Mouse (Mus musculus): ENCODE results near the gene Fmnl1.

GRCm38 (mm10) chr11:103147766-103148165 lies 23.1 kb upstream of the Fmnl1 start:
- TF ChIP-seq CTCF (IDR thresholded peaks at IDR 0.05; ENCODE audit: control insufficient read depth, insufficient read depth, insufficient read length) (no peak), USF1 (IDR thresholded peaks at IDR 0.05; ENCODE audit: low read depth) (no peak), MAX (IDR thresholded peaks at IDR 0.05) (no peak), MYOG (IDR thresholded peaks at IDR 0.05; ENCODE audit: control insufficient read depth, extremely low read depth, insufficient read length) (no peak), MYOD1 (IDR thresholded peaks at IDR 0.05; ENCODE audit: control insufficient read depth, insufficient read length, low read depth) (no peak), CEBPB (IDR thresholded peaks at IDR 0.05; ENCODE audit: low read depth) (no peak), FOSL1 (IDR thresholded peaks at IDR 0.05; ENCODE audit: insufficient read depth, low read length, poor library complexity, severe bottlenecking) (no peak)

Data from C2C12 (cell line).